Mouse (Mus musculus) midbrain, embryonic 16.5 days (tissue): Measurements from ENCODE around the gene Plcb4. TPM values are rescaled to one million over a fixed set of nuclear protein-coding genes. Genes with fewer than 3 reads are reported as not detected.
"Not testable (repeated sequence)": the region's sequence is repeated elsewhere in the genome, so short reads cannot be mapped to it uniquely, and the experiment has no call there.

ENCODE experiments used
- ATAC-seq: fragments of 200-750 bp; cut with Nextera tagmentation; 2 replicates; pipeline ENCODE4 v1.8.0; 2017; ENCODE audit warnings: moderate TSS enrichment
- H3K27ac ChIP-seq: fragments of 300-500 bp; sonication (generic); 2 replicates; pipeline ENCODE4 v1.5.1; 2014; ENCODE audit warnings: mild to moderate bottlenecking, low read length, mixed read lengths
- H3K27me3 ChIP-seq: fragments of 300-500 bp; sonication (generic); 2 replicates; pipeline ENCODE4 v1.6.1; 2014; ENCODE audit warnings: low read depth, low read length, mixed read lengths; ENCODE audit not compliant: control insufficient read depth, insufficient read depth
- H3K36me3 ChIP-seq: fragments of 300-500 bp; sonication (generic); 2 replicates; pipeline ENCODE4 v1.6.1; 2014; ENCODE audit warnings: mild to moderate bottlenecking, low read length, moderate library complexity, mixed read lengths; ENCODE audit not compliant: control insufficient read depth, insufficient read depth
- H3K4me1 ChIP-seq: fragments of 300-500 bp; sonication (generic); 2 replicates; pipeline ENCODE4 v1.6.1; 2014; ENCODE audit warnings: mild to moderate bottlenecking, low read length, mixed read lengths; ENCODE audit not compliant: control insufficient read depth, insufficient read depth
- H3K4me2 ChIP-seq: fragments of 300-500 bp; sonication (generic); 2 replicates; pipeline ENCODE4 v1.6.1; 2014; ENCODE audit warnings: mild to moderate bottlenecking, low read length, mixed read lengths
- H3K4me3 ChIP-seq: fragments of 300-500 bp; sonication (generic); 2 replicates; pipeline ENCODE4 v1.5.1; 2014; ENCODE audit warnings: low read depth, mild to moderate bottlenecking, low read length, moderate library complexity, mixed read lengths
- H3K9ac ChIP-seq: fragments of 300-500 bp; sonication (generic); 2 replicates; pipeline ENCODE4 v1.6.1; 2014; ENCODE audit warnings: low read depth, low read length, mixed read lengths
- H3K9me3 ChIP-seq: fragments of 300-500 bp; sonication (generic); replicated peaks from 2 replicates; pipeline ENCODE4 v1.6.1; 2014; ENCODE audit warnings: mild to moderate bottlenecking, low read length, mixed read lengths; ENCODE audit not compliant: control insufficient read depth, poor library complexity, severe bottlenecking
- WGBS: fragments of 180-500 bp; shearing (Covaris S2); extraction: QIAGEN DNeasy Blood & Tissue Kit; methylation state at CpG from one replicate; pipeline ENCODE4 v1.1.7; 2014; 5-methylcytosine and 5-hydroxymethylcytosine counted together
- polyA plus RNA-seq: library from polyadenylated mRNA; unstranded; fragments of >200 nt; fragmentation: Nextera tagmentation; extraction: Ambion mirVana; gene quantifications from 2 replicates; pipeline ENCODE4 v1.2.1, GENCODE M21; 2015

The Plcb4 gene
- polyA plus RNA-seq, 1 experiment from 2014 or later, result 44.4 TPM

DNA sequence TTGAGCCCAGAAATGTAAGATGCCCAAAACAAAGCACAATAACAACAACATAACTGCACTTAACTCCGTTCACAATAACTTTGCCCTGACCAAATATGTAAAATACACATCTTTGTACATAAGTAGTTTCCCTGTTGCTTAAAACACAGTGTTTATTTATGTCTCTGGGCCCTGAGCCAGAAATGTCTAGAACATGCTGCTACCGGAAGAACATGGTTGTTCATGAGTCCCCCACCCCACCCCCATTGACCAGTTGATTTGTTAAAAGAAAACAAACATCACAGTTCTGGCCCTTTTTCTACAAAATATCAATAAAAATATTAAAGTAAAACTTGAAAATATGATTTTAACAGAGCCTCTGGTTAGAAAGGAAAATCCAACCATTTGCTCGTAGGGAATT, 49.6 kb downstream of the Plcb4 start:
- H3K27ac ChIP-seq, result no peak overlapping the region
- H3K9ac ChIP-seq, result no peak overlapping the region
- 82% methylated on average over 3 of the region's 3 CpGs for WGBS
- no peaks in the 10 kb centered on the region for H3K36me3 ChIP-seq
- H3K4me1 ChIP-seq, result peaks cover 15% of the 10 kb centered on the region
- H3K4me3 ChIP-seq, result no peak overlapping the region
- H3K27me3 ChIP-seq, result no peaks in the 10 kb centered on the region
- H3K9me3 ChIP-seq, result no peaks in the 10 kb centered on the region
- H3K4me2 ChIP-seq, result no peak overlapping the region
- no peak for ATAC-seq

DNA sequence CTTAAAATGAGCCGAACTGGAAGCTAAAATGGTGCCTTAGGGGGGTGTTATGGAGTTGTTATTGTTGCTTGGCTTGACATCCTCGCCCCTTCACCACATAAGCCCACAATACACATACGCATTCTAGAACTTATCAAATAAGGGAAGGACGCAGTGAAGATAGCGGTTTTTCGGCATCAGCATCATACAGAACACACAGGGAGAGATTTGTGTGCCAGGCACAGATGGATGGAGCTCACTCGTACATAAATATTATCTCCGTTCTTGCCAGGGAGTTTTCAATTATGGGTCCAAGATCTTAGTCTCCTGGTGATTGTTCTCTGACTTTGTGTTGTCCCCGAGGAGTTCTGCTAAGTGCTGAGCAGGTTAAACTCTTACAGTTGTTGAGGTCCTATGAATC, 50.0 kb downstream of the Plcb4 start:
- Histone ChIP-seq H3K36me3 (no peaks in the 10 kb centered on the region), H3K4me1 (peaks cover 15% of the 10 kb centered on the region), H3K27me3 (no peaks in the 10 kb centered on the region), H3K27ac (no peak overlapping the region), H3K4me3 (no peak overlapping the region), H3K4me2 (no peak overlapping the region), H3K9ac (no peak overlapping the region), H3K9me3 (no peaks in the 10 kb centered on the region)
- WGBS, result 82% methylated on average over 9 of the region's 9 CpGs
- no peak for ATAC-seq

DNA sequence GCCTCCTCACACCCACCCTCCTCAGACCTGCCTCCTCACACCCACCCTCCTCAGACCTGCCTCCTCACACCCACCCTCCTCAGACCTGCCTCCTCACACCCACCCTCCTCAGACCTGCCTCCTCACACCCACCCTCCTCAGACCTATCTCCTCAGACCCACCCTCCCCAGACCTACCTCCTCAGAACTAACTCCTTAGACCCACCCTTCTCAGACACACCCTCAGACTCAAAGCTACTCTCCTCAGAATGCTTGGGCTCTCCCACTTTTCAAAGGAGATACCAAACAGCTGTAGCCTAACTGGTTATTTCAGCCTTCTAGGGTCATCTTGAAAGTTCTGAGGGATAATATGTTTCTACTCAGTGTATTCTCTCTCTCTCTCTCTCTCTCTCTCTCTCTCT, 50.9 kb downstream of the Plcb4 start:
- H3K27me3 ChIP-seq, H3K4me2 ChIP-seq, H3K4me3 ChIP-seq, H3K36me3 ChIP-seq, H3K9me3 ChIP-seq, H3K27ac ChIP-seq, ATAC-seq, H3K9ac ChIP-seq: not testable (repeated sequence)
- peaks cover 15% of the 10 kb centered on the region for H3K4me1 ChIP-seq

DNA sequence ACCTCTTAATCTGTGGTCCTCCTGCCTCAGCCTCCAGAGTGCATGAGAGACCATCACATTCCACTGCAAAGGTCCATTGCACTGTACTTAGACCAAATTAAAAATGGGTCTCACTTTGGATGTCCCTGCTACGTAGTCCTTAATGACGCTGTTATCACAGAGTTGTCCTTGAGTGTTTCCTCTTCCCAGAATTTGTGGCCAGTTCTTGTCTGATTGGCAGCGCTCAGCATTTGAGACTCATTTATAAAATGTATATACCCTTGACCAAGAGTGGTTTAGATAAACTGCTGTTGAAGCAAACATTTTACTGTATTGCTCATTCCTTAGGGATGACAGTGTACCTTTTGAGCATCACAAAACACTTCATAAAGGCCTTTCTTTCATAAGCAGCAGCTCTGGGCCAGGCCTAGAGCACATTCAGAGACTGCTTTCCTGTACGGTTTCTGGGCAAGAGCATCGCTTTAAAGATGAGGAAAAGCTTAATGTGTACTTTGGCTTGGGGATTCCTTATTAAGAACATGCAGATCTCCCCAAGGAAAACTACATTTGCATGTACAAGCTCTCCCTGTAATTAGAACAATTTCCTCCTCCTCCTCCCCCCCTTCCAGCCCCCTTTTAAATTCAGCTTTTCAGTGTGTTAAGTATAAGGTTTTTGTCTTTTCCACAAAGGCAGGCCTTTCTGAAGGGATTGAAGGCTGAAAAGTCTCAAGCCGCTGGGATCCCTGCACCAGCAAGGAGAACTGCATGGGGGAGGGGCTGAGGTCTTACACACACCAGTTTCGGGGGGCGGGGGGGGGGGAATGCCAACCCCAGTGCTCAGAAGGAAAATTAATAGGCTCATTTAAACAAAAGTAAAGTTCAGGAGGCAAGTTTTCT, 52.5 kb downstream of the Plcb4 start:
- peak overlapping the region; percentile 22; the same call in 1 of the 2 replicates for H3K4me3 ChIP-seq
- peaks cover 16% of the 10 kb centered on the region for H3K4me1 ChIP-seq
- no peak overlapping the region; the same call in 1 of the 2 replicates for H3K9ac ChIP-seq
- H3K27ac ChIP-seq, result peak overlapping the region; percentile 48
- H3K27me3 ChIP-seq, result no peaks in the 10 kb centered on the region
- H3K9me3 ChIP-seq, result no peaks in the 10 kb centered on the region
- WGBS, result 23% methylated on average over 8 of the region's 8 CpGs
- peak overlapping the region; percentile 49 for H3K4me2 ChIP-seq
- no peaks in the 10 kb centered on the region for H3K36me3 ChIP-seq
- peak; percentile 73 for ATAC-seq

DNA sequence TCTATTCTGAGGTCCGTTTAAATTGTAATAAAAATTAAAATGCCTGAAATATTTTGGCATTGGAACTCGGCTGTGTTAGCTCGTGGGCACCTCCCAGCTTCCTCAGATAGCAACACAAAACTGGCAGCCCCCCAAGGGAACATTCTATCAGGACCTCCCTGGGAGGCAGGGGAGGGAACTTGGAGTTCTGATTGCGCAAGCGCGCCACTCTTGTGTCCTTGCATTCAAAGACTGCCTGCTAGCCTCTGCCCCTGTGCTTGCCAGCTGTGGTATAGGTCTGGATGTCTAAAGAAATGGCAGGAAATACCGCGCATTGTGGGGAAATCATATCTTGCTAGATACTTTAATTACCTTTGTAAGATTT, 53.1 kb downstream of the Plcb4 start:
- Histone ChIP-seq H3K36me3 (no peaks in the 10 kb centered on the region), H3K4me1 (peaks cover 22% of the 10 kb centered on the region), H3K27ac (peak overlapping the region; percentile 48), H3K9ac (peak overlapping the region; percentile 2; the same call in 1 of the 2 replicates), H3K27me3 (no peaks in the 10 kb centered on the region), H3K4me3 (peak overlapping the region; percentile 22; the same call in 1 of the 2 replicates), H3K4me2 (peak overlapping the region; percentile 49), H3K9me3 (no peaks in the 10 kb centered on the region)
- ATAC-seq, result peak; percentile 88
- 6% methylated on average over 8 of the region's 8 CpGs for WGBS

DNA sequence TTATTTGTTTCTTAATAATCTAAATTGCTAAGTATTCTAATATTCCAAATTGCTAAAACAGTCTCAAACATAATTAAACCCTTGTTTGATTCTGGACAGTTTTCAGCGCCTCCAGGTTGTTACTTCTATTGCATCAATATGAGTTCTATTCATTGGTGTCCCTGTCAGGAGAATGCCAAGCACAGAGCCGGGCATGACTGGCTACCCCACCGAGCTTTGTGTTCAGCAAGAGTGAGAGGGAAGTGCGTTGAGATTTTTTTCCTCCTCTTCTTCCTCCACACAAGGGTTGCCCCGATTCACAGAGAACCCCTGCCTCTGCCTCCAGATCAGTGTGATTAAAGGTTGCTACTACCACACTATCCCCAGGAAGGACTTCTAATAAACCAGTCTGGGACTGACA, 53.5 kb downstream of the Plcb4 start:
- peak overlapping the region; percentile 47 for H3K27ac ChIP-seq

DNA sequence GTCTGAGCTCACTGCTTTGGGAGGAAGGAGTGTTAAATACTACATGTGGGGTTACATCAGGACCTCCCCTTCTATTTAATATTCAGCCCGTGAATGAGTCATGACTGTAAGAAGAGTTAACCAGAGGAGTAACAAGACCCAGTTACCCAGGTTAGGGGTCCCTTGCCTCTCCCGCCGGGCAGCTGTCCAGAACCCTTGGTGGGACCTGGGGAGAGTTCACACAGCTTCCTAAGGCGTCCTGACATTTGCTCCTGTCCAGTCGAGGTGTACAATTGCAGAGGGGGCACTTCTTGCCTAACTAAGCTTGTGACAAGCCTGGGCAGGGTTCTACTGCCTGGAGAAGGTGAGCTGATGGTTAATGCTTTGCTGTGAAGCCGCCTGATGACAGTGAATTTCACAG, 54.1 kb downstream of the Plcb4 start:
- Histone ChIP-seq H3K27ac (no peak overlapping the region), H3K4me2 (no peak overlapping the region), H3K36me3 (no peaks in the 10 kb centered on the region), H3K4me3 (no peak overlapping the region), H3K9me3 (no peaks in the 10 kb centered on the region), H3K27me3 (no peaks in the 10 kb centered on the region), H3K4me1 (peaks cover 32% of the 10 kb centered on the region), H3K9ac (0 out of 2 replicates have a peak overlapping the region, but pooled peaks have one; percentile 2)
- ATAC-seq, result no peak
- 61% methylated on average over 6 of the region's 6 CpGs for WGBS

More for the DNA sequence above, 53.5 kb downstream of the Plcb4 start:
- H3K4me1 ChIP-seq, result peaks cover 26% of the 10 kb centered on the region
- no peaks in the 10 kb centered on the region for H3K27me3 ChIP-seq
- no peak overlapping the region; the same call in 1 of the 2 replicates for H3K9ac ChIP-seq
- no peaks in the 10 kb centered on the region for H3K36me3 ChIP-seq
- WGBS, result 10% methylated on average over 5 of the region's 5 CpGs
- ATAC-seq, result peak; percentile 46; the same call in 1 of the 2 replicates
- H3K4me3 ChIP-seq, result no peak overlapping the region
- H3K9me3 ChIP-seq, result no peaks in the 10 kb centered on the region
- H3K4me2 ChIP-seq, result peak overlapping the region; percentile 49

DNA sequence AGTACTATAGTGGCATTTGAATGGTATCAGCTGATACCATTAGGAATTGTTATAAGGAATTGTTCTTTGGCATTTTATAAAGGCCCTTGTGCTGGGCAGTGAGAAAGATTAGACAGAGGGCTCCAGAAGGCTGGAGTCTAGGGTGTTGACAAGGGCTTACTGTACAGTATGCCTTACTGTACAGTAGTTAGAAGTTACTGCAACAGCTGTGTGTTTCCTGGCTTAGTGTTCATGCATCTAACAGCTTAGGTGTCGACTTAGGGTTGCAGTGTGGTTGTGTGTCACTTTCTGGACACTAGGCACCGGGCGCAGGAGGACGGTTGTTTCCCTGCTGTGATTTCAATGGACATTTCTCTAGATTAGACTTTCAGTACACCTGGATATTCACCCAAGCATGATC, 57.4 kb downstream of the Plcb4 start:
- no peak overlapping the region for H3K9ac ChIP-seq
- H3K9me3 ChIP-seq, result no peaks in the 10 kb centered on the region
- ATAC-seq, result no peak
- H3K36me3 ChIP-seq, result no peaks in the 10 kb centered on the region
- H3K27ac ChIP-seq, result no peak overlapping the region
- no peak overlapping the region for H3K4me2 ChIP-seq
- 93% methylated on average over 4 of the region's 4 CpGs for WGBS
- H3K4me1 ChIP-seq, result peaks cover 32% of the 10 kb centered on the region
- H3K4me3 ChIP-seq, result no peak overlapping the region
- no peaks in the 10 kb centered on the region for H3K27me3 ChIP-seq
